Mouse (Mus musculus): ENCODE results near the gene Arhgap22.

The Arhgap22 gene

DNA sequence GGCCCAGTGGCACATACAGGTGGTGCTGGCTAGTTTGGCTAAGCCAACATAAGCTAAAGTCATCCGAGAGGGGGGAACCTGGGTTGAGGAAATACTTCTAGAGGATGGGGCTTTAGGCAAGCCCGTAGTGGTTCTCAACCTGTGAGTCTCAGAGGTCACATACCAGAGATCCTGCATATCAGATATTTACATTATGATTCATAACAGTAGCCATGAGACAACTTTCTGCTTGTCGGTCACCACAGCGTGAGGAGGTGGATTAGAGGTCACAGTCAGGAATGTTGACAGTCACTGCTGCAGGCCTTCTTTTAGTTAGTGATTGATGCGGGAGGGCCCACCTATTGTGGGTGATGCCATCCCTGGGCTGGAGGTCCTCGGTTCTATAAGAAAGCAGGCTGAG lies 121.9 kb downstream of the Arhgap22 start:
- no peak for DNase-seq

GRCm38 (mm10) chr14:33338684-33339083 lies 124.9 kb downstream of the Arhgap22 start:
- no peak for DNase-seq

DNA sequence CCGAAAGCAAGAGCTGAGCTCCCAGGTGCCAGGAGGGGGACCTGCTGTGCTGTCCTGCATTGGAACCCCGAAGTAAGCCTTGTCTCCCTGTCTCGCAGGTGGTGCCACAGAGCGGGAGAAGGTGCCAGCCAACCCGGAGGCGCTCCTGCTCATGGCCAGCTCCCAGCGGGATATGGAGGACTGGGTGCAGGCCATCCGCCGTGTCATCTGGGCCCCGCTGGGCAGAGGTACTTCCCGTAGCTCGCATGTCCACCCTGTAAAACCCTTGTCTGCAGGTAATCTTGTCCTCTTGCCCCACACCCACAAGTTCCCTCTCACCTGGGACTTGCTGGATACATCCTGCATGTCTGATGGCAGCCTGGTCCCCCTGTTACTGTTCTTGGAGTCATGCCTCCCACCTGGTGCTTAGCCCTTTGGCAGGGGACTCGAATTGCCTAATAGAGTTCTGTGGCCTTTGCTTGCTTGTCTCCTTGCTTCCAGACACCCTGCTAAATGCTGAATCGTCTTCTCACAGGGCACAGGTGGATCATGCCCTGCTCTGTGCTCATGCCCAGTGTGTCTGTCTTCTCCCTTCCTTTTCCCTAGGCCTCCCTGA lies 129.4 kb downstream of the Arhgap22 start:
- peak; percentile 45 to 55 for DNase-seq

GRCm38 (mm10) chr14:33346546-33346945 lies 132.7 kb downstream of the Arhgap22 start:
- DNase-seq: no peak

DNA sequence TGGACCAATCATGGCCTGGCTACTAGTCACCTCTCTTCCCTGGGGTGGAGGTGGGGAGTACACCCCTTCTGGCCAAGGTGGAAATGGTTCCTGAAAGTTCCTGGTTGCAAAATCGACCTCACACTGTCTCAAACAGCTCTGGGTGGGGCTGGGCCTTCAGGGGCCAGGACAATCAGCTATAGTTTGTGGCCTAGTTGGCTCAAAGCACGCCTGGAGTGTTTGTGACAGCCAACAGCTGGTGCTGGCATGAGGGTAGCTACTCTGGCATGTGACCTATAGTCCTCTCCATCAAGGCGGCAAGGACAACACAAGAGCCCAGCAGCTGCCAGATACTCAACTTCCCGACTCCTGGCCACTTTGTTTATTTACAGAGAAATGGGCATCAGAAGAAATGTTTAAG lies 133.9 kb downstream of the Arhgap22 start:
- DNase-seq: no peak

DNA sequence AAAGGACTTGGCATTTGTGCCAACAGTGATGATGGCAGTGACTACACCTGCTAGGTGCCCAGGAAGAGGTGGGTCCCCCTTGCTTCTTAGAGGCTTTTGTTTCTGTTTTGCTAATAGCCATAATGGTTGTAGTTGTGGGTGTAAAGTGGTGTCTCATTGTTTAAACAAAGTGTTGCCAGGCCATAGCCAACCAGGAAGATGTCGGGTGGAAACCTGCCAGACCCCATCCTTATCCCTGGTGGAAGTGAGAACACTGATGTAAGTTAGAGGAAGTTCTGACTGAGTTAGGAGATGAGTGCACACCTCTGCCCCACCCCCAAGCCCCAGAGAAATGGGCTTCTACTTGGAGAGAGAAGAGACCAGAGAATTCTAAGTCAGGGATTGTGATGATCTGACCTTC lies 134.3 kb downstream of the Arhgap22 start:
- no peak for DNase-seq

DNA sequence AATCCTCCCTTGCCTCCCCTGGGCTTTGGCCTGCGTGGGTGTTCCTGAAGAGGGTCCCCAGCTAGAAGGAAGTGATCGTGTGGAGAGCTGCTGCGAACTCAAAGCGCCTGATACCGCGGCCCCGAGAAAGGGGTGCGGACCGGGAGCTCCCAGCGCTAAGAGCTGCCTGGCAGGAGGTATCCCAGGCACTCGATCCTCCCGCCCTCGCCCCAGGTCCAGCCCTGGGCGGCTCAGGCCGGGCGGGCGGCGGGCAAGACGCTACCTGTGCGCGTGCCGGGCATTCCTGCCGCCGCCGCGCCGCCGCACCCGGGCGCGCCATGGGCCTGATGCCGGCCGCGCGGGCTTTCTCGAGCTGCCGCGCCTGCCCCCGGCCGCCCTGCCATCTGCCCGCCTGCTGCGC lies 137.2 kb downstream of the Arhgap22 start:
- DNase-seq: peak in 1 of 2 experiments; percentile 38

GRCm38 (mm10) chr14:33351984-33352722 lies 138.3 kb downstream of the Arhgap22 start:
- no peak for DNase-seq

DNA sequence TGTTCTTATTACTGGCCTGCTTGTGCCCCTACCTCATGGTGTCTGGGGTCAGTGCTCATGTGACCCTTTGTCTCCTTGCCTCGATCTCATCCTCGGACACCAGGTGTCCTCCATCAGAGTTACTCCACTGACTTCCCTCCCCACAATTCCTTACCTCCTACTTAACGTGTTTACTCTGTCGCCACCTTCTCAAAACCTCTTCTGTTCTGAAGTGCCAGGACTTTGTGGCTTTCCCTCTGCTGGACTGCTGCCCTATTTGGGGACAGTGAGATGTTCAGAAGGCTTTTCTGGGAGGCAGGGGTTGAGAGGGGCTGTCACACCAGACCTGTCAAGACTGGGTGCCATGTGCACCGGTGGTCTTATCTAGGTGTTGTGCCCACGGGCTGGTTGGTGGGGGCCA lies 139.1 kb downstream of the Arhgap22 start:
- no peak for DNase-seq

- no peak for DNase-seq
Observed at GRCm38 (mm10) chr14:33355276-33355675, 141.4 kb downstream of the Arhgap22 start.

GRCm38 (mm10) chr14:33357600-33358368 lies 144.0 kb downstream of the Arhgap22 start:
- no peak for DNase-seq

- no peak for DNase-seq
Observed at GRCm38 (mm10) chr14:33358891-33359290, 145.1 kb downstream of the Arhgap22 start.

DNA sequence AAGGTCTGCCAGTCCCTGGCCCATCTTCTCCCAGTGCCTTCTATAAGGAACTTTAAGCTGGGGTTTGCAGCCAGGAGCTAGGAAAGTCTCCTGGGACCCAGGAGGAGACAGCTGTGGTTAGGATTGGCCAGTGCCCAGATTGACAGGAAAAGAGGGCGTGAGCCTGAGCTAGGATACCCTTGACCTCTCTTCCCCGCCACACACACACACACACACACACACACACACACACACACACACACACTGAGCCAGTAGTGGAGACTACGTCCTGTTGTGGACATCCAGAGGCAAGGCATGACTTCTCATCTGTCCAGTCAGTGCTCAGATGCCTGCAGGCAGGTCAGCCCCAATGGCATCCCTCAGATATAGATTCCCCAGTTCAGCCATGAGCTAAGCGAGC lies 147.7 kb downstream of the Arhgap22 start:
- no peak for DNase-seq

- no peak for DNase-seq
Observed at GRCm38 (mm10) chr14:33362122-33362521, 148.3 kb downstream of the Arhgap22 start.

DNA sequence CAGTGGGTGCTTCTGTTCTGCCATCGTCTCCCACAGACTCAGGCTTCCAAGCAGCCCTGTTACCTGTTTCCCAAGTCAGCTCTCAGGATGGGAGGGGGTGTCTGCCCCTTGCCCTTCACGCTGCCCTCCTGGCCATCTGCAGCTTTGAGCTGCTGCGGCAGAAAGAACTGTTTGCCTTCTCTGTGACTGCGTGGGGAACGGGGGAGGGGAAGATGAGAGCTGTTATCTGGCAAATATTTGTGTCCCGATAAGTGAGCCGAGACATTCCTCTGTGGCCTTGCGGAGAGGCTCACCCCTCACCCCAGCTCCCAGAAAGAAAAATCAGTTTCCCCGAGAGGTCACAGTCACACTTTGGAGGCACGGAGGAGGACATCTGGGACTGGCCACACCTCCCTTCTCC lies 149.0 kb downstream of the Arhgap22 start:
- no peak for DNase-seq

DNA sequence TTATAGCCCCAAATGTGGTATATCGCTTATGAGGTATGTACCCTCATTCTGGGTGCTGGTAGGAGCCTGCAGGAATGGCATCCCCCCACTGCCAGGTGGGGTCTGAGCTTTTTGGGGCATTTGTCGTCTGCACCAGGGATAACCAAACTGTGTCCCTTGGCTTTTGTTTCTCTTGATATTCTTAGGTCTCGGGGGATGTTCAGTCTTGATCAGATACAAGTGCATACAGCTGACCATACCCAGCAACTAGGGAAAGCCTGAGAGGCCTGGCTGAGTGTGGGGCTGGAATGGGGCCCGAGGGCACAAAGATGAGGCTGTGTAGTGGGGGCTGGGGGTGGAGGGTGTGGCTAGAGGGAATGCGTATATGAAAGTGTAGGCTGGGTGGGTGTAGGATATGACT lies 149.8 kb downstream of the Arhgap22 start:
- DNase-seq: no peak

DNA sequence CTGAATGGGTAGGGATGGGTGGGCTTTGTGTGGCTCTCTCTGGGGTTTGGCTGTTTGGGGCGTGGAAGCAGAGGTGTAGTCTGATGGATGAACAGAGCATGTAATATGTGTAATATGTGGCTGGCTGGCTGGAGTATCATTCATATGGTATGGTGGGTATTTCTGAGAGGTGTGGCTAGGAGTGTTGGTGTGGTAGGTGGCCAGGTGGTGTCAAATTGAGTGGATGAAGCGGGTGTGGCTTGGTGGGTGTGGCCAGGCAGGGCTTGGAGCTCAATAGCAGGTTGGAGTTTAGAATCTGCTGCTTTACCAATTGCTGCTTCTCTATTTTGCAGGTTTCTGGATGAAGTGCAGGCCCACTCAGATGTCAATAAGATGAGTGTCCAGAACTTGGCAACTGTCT lies 150.2 kb downstream of the Arhgap22 start:
- no peak for DNase-seq

- no peak for DNase-seq
Observed at GRCm38 (mm10) chr14:33366891-33367777, 153.3 kb downstream of the Arhgap22 start.

DNA sequence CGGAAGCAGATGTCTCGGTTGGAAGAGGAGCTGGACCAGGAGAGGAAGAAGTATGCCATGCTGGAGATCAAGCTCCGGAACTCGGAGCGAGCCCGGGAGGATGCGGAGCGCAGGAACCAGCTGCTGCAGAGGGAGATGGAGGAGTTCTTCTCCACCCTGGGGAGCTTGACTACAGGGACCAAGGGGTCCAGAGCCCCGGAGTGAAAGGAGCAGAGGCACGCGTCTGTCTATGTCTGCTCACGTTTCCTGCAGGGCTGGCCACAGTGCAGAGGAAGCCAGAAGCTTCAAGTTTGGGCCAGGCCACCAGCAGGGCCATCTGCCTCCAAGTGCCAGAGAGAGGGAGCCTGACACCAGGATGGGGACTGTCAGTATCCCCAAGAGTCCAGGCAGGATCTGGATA lies 155.5 kb downstream of the Arhgap22 start:
- DNase-seq: peak; percentile 53 to 60

DNA sequence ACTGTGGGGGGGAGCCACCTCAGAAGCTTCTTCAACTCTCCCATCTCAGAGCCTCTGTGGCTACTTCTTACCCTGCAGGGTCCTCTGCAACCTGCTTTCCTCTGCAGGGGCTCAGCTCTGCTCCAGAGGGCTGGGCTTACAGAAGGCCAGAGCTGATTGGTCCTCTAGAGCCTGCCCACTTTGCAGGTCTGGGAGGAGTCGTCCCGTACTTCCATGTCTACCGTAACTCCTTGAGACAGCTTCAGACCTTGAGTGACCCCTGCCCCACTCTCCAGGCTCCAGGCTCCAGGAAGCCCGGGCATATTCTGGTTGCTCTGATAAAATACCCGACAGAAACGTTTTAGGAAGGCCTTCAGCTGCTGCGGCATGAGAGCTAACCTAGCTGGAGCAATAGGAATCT lies 156.2 kb downstream of the Arhgap22 start:
- DNase-seq: peak; percentile 22 to 29

DNA sequence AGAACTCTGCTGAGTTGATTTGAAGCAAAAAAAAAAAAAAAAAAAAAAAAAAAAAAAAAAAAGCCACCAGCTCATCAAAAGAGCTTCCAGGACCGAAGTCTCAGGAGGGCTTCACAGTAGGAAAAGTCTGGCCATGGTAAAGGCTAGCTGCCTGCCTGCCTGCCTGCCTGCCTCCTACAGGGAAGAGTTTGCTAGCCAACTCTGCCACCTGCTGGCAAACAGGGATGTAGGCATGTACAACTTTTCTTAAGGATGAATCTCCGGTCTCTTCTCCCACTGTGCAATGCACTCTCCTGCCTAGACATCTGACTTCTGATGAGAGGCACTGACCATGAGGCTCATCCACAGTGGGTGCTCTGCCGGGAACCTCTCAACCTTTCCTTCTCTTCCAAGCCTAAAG lies 157.4 kb downstream of the Arhgap22 start:
- peak; percentile 66 to 78 for DNase-seq

GRCm38 (mm10) chr14:33373271-33373670 lies 159.4 kb downstream of the Arhgap22 start:
- no peak for DNase-seq

DNA sequence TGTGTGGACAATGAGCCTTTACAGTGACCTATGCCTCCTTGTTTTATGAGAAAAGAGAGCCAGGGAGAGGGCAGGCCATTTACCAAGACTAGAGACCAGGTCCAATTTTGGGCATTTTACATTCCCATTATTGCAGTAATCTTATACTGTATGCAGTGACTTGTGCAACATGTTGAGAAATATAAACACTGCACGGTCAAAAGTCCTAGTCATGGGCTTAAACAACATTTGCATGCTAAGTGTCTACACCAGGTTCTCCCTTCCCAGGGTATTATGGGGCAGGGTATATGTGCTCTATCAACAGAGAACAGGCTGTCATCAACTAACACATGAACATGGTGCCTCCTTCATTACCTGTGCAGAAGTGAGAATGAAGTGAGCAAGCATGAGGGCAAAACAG lies 160.3 kb downstream of the Arhgap22 start:
- DNase-seq: no peak
